Comparison of ENCODE assay signal across 8 mouse cellular contexts in the genomic region with DNA sequence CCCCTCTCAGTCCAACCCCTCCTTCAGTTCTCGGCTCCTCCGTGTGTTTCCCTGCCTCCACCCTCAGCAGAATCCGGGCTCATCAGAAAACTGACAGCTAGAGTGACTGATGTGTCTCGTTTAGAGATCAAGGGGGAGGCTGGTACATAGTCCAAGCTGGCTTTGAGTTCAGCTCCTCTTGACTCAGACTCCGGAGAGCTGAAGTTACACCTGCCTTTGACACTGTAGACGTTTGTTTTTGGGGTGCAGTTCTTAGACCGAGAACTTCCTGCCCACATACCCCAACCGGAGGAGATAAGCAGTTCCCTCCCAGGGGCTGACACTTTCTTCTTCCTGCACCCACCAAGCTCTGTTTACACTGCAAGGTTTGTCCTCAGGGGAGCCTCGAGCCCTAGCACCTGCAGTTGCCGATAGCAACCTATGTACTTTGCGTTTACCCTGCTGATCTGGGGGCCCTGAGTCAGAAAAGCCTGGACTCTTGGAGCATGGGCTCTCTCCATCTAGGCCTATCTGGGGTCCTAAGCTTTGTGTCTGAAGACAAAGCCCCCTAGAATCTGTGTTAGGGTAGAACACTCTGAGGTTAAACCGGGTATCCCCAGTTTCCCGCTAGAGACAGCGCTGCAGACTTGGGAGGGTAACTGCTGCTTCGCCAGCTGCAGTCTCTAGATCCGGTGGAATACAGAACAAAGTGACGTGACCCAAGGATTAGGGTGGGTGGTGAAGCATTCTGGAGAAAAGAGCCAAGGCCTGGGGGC. TPM values are rescaled to one million over a fixed set of nuclear protein-coding genes. Genes with fewer than 3 reads are reported as not detected.
DNase-seq lines count a peak whose midpoint lies in the region; ATAC-seq lines count a peak whose summit lies in the region.

No protein-coding gene starts in this region.

- H3K4me1 ChIP-seq in forebrain, embryonic 16.5 days (replicated peaks; ENCODE audit: control insufficient read depth, insufficient read depth, low read length), result peaks cover 42% of the 10 kb centered on the region
- H3K4me1 ChIP-seq in kidney, embryonic 14.5 days (ENCODE audit: control insufficient read depth, insufficient read depth, low read length), result peaks cover 3% of the 10 kb centered on the region; the same call in 1 of the 2 replicates

- H3K27me3 ChIP-seq in forebrain, embryonic 16.5 days (replicated peaks; ENCODE audit: control insufficient read depth, insufficient read depth, low read length), result no peaks in the 10 kb centered on the region
- H3K27me3 ChIP-seq in kidney, embryonic 14.5 days (ENCODE audit: control insufficient read depth, insufficient read depth, low read length), result peaks cover 9% of the 10 kb centered on the region

- H3K27ac ChIP-seq in forebrain, embryonic 16.5 days (ENCODE audit: low read length), result peak overlapping the region; percentile 65
- no peak overlapping the region for H3K27ac ChIP-seq in kidney, embryonic 14.5 days (ENCODE audit: low read depth, low read length)

- H3K9ac ChIP-seq in forebrain, embryonic 16.5 days (replicated peaks; ENCODE audit: low read depth, low read length), result peak overlapping the region; percentile 73
- peak overlapping the region; percentile 64; the same call in 1 of the 2 replicates for H3K9ac ChIP-seq in kidney, embryonic 14.5 days (ENCODE audit: low read depth, low read length)

- peak overlapping the region; percentile 87 for H3K4me2 ChIP-seq in forebrain, embryonic 16.5 days (ENCODE audit: low read length)
- H3K4me2 ChIP-seq in kidney, embryonic 14.5 days (replicated peaks; ENCODE audit: low read depth, low read length), result peak overlapping the region; percentile 96

- ATAC-seq in forebrain, embryonic 16.5 days, result peak; percentile 34
- no peak for ATAC-seq in kidney, embryonic 14.5 days (ENCODE audit: low FRiP score, low TSS enrichment)
- ATAC-seq in cerebellum, adult (ENCODE audit: insufficient number of reproducible peaks, low FRiP score, low TSS enrichment), result no peak

- no peaks in the 10 kb centered on the region for H3K9me3 ChIP-seq in forebrain, embryonic 16.5 days (ENCODE audit: control insufficient read depth, low read length)
- H3K9me3 ChIP-seq in kidney, embryonic 14.5 days (ENCODE audit: control insufficient read depth, low read length), result no peaks in the 10 kb centered on the region

- no peaks in the 10 kb centered on the region for H3K36me3 ChIP-seq in forebrain, embryonic 16.5 days (ENCODE audit: control insufficient read depth, insufficient read depth)
- no peaks in the 10 kb centered on the region for H3K36me3 ChIP-seq in kidney, embryonic 14.5 days (ENCODE audit: control insufficient read depth, insufficient read depth, low read length)

- 3% methylated on average over 17 of the region's 17 CpGs for WGBS in forebrain, embryonic 16.5 days
- 2% methylated on average over 17 of the region's 17 CpGs for WGBS in kidney, embryonic 14.5 days

- peak overlapping the region; percentile 71 for H3K4me3 ChIP-seq in forebrain, embryonic 16.5 days (replicated peaks; ENCODE audit: low read length)
- H3K4me3 ChIP-seq in kidney, embryonic 14.5 days (ENCODE audit: low read length), result peak overlapping the region; percentile 64

- peak; percentile 78 for DNase-seq in 416B (ENCODE audit: low read depth)
- DNase-seq in T-cell, adult 2 months (ENCODE audit: low spot score), result peak; percentile 87
- DNase-seq in lung, postnatal 25 days (ENCODE audit: low spot score), result peak; percentile 64
- peak; percentile 51 for DNase-seq in spleen, adult 12 weeks (ENCODE audit: low spot score)
- DNase-seq in ovary, postnatal 10 days (ENCODE audit: low spot score), result no peak

RNA-seq across cellular contexts. Expression of gene Acss1, which starts 1.1 kb away (rescaled TPM):
- 21.9 and 22.2 TPM in 2 replicates for polyA plus RNA-seq in forebrain, embryonic 16.5 days (2015; fragmentation: Nextera tagmentation; extraction: Ambion mirVana)
- polyA plus RNA-seq in kidney, embryonic 14.5 days (2014; fragmentation: Nextera tagmentation; extraction: Ambion mirVana), result 2.3 and 5.6 TPM in 2 replicates

RNA-seq across cellular contexts. Expression of gene Vsx1, which starts 21.9 kb away (rescaled TPM):
- polyA plus RNA-seq in forebrain, embryonic 16.5 days (2015; fragmentation: Nextera tagmentation; extraction: Ambion mirVana), result not detected in 2 replicates
- polyA plus RNA-seq in kidney, embryonic 14.5 days (2014; fragmentation: Nextera tagmentation; extraction: Ambion mirVana), result not detected in 2 replicates

RNA-seq across cellular contexts. Expression of gene Apmap, which starts 58.9 kb away (rescaled TPM):
- 42.2 and 44.4 TPM in 2 replicates for polyA plus RNA-seq in forebrain, embryonic 16.5 days (2015; fragmentation: Nextera tagmentation; extraction: Ambion mirVana)
- 31.9 and 41.3 TPM in 2 replicates for polyA plus RNA-seq in kidney, embryonic 14.5 days (2014; fragmentation: Nextera tagmentation; extraction: Ambion mirVana)
